Mouse (Mus musculus): ENCODE results near the gene Tvp23b. TPM values are rescaled to one million over a fixed set of nuclear protein-coding genes. Genes with fewer than 3 reads are reported as not detected.
A peak's percentile ranks its signal among the peaks of the same experiment; 100 is the strongest.

Tvp23b gene
- 23.8 and 24.3 TPM in 2 replicates for total RNA-seq (2014; fragmentation: Nextera tagmentation)
- total RNA-seq (2017): 37.7 and 48.3 TPM in 2 replicates

DNA sequence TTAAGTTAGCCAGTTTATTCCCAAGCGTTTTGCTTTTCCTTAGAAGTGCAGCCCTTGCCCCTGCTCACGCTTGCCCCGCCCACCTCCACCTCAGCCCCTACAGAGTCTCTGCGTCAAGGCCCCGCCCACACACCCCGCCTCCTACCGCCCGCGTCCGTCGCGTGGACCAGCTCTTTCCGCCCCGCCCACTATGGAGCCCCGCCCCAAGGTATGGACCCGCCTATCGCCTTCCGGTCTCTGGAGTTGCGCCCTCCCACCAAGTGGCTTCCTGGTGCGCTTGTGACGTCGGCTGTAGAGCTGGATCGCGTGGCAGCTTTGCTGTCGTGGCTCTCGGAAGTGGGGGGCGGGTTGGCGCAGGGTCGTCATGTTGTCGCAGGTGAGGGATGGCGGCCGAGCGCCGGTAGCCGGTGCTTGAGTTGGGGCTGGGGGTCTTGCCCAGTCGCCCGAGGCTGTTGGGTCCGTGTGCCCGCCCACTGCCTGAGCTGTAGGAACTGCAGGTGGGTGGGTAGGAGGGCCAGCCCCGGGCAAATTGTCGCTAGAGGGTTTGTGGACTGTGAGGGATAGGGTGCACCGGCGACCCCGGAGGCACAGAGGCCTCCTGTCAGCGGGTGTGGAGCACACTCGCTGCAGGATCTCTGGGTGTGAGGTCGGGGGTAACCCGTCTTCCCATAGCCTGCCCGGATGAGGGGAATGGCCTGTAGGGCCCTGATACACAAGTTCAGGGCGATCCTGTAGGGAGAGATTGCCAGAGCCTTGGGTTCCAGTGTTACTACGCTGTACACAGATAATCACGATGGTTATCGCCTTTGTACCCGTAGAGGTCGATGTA lies at the start of gene Tvp23b:
Gene Tvp23b (plus strand): TSS at position 236 of the 829 bp plus-strand sequence.
- ATAC-seq (replicated peaks; ENCODE audit: poor library complexity, severe bottlenecking): peak; percentile 95

DNA sequence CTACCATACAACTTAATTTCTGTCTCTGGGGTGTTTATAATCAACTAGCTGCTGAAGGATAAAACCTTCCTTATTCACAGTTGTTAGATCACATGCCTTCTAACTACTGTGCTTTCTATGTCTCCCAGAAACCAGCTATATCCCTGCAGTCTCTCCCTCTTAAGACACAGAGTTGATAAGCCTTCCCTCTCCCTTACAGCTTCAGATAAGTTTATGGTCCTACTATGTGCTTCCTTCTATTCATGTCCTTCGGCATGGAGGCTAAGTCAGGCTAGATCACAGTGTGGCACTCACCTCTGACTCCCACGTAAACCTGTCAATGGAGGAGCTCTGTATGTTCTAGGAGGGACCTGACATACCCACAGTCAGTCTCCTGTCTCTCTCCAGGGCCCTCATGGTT lies 48.9 kb upstream of the Tvp23b start:
- no peak for ATAC-seq (replicated peaks; ENCODE audit: poor library complexity, severe bottlenecking)

DNA sequence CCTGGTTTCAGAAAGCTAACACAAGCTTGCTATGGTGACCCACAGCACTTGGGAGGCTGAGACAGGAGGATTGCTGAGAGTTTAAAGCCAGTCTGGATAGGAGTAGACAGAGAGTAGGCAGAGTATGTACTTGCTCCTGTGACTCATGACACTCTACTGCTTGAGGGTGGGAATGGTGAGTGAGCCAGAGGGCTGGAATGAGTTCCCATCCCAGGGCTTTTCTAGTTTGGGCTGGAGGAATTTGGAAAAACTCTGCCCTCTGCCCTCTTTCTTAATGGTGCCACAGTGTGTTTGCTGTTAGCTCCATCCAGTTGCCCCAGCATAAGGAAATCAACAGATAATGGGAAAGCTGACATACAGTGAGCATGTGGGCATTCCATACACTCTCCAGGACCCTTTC lies 47.3 kb upstream of the Tvp23b start:
- no peak for ATAC-seq (replicated peaks; ENCODE audit: poor library complexity, severe bottlenecking)

DNA sequence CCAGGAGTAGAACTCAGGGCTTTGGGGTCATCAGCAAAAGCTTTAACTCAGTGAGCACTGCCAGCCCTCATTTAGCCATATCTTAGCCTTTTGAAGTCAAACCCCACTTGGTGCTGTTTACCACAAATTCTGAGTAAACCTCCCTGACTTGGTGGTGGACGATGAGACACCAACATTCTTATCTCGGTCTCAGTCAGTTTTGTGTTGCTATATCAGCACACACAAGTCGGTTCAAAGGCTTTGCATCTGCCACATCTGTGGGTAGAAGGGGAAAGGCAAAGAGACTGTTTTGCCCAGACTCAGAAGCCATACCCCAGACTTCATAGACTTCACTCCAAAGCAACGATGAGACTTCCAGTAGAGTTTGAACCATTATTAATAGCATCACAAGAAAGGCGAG lies 34.7 kb upstream of the Tvp23b start:
- no peak for ATAC-seq (replicated peaks; ENCODE audit: poor library complexity, severe bottlenecking)

DNA sequence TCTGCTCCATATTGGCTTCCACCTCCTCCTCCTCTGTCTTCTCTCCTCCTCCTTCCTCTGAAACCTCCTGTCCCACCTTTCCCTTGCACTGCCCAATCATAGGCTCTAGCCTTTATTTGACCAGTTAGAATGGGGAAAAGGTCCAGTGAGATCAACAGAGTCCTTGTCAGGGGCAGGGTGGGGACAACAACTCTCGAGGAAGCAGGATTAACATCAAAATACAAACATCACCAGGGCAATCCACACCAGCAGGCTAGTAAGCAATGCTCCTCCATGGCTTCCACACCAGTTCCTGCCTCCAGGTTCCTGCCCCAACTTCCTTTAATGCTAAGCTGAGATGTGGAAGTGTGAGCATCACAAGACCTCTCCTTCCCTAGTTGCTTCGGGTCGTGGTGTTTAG lies 33.5 kb upstream of the Tvp23b start:
- no peak for ATAC-seq (replicated peaks; ENCODE audit: poor library complexity, severe bottlenecking)

DNA sequence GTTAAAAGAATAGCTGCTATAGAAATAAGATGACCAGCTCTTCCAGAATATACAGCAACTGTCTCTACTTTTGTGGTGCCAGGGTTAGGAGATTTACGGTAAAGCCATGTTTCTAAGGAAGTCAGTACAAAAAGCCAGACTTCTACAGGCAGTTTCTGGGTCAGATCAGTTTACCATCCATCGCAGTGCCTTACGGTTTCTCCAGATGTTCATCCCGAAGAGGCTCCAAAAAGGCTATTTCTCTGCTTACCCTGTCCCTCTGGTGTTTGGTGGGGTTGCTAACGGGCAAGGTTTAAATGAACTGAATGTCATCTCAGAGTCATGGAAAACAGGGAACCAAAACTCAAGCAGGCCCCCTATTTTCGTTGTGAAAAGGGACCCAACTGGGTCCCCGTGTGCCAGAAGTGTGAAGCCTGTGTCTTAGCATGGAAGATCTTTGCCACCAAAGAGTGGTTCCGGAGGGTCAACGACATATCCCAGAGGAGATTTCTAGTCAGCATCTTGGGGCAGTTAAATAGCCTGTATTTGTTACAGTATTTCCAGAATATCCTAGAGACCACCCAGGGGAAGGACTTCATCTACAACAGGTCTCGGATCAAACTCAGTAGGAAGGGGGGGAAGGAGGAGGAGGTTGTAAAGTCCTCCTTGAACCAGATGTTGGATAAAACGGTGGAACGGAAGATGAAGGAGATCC lies 32.1 kb upstream of the Tvp23b start, which contains the start of gene Fbxw10:
Gene Fbxw10 (plus strand): TSS at position 109 of the 694 bp plus-strand sequence.
- peak; percentile 53 for ATAC-seq (replicated peaks; ENCODE audit: poor library complexity, severe bottlenecking)

DNA sequence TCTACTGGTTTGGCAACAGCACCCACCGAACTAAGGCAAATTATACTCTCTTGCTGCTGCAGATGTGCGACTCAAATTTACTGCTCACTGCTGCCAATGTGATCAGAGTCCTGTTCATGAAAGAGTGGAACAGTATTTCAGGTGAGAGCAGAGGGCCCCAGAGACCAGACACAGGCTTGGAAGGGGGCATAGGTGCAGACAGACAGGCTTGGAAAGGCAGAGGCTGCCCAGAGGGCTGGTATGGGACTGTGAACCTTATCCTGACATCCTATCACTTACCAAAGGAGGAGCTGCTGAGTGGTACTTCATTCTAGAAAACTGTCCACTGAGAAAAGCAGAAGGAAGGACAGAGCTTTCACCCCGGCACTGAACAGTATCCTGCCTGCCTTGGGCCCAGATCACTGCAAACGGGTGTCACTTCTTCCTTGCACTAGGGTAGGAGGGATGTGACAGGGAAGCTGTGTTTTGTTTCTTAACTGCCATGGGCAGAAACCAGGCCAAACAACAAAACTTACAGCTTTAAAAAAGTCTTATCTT lies 31.5 kb upstream of the Tvp23b start:
- peak; percentile 81 for ATAC-seq (replicated peaks; ENCODE audit: poor library complexity, severe bottlenecking)

DNA sequence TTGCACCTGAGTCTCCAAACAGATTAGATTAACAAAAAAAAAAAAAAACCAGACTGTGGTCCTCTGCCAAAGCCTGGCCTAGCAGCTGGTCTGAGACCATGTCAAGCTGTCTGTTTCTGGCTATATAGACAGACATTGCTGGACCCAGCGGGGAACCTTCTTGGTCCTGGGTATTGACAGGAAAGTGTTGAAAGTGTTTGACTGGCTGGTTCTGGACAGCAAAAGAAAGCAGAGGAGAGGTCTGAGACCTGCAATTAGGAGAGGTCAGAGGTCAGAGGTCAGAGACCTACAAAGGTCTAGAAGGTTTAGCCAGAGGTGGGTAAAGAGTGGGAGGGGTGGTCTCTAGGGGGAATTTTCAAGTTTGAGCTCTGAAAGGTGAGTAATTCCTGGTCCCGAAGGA lies 31.0 kb upstream of the Tvp23b start:
- ATAC-seq (replicated peaks; ENCODE audit: poor library complexity, severe bottlenecking): no peak

DNA sequence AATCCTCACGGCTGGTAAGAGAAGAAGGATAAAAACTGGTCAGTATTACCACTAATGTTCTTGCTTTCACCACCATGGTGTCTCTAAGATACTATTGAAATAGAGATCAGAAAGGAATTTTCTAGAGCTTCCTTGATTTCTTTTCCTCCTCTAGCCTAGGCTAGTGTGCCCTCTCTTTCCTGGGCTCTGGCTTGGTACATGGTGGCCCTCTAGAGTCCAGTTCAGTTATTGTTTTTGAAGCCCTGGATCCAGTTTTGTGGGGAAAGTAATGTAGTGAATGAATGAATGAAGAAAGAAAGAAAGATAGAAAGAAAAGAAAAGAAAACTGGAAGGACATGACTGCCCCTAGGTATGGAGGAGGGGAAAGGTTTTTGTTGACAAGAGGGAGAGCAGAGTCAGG lies 28.1 kb upstream of the Tvp23b start:
- no peak for ATAC-seq (replicated peaks; ENCODE audit: poor library complexity, severe bottlenecking)

DNA sequence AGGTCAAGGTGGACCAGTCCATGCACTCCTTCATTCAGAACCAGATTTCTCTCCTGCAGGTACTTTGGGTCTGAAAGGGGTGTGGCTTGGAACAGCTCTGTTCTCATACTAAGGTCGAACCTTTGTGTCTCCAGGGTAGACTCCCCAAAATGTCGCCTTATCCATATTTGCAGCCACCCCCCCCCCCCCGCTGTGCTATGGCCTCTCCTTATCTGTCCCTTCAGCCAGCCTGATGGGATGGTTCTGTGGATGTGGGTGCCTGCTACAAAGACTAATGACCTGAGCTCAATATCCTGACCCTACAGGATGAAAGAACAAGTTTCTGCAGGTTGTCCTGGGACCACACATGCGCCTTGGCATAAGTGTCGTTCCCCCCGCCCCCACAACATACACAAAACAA lies 25.9 kb upstream of the Tvp23b start:
- ATAC-seq (replicated peaks; ENCODE audit: poor library complexity, severe bottlenecking): no peak

DNA sequence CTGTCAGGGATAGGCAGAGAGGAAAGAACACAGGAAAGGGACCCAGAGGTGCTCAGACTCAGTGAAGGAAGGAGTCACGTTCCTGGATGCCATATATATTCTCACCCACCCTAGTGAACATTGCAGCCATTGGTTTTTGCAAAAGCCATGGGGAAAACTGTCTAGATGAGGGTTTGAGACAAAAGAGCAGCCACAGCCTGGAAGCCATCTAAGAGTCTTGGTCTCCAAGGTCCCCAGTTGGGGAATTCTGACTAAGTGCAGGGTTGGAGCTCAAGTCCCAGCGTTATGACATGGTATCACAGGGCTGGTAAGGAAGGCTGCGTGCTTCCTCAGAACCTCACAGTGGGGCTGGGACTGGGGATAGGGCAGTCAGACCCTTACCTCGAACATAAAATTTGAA lies 13.7 kb upstream of the Tvp23b start:
- ATAC-seq (replicated peaks; ENCODE audit: poor library complexity, severe bottlenecking): no peak

DNA sequence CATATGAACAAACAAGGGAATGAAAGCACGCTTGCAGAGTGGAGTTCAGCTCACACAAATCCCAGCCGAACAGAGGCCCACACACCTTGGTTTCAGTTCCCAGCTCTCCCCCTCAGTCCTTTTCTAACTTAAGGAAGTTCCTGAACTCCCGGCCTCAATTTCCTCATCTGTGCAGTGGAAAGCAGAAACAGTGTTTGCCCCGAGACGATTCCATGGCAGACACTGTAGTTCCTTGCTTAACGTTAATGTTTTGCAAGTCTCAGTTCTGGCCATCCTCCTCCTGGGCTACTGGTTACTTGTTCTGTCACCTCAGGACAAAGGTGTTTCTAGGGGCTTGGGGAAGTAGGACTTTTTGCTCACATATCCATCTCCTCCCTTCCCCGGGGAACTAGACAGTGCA lies 12.6 kb upstream of the Tvp23b start:
- peak; percentile 90 for ATAC-seq (replicated peaks; ENCODE audit: poor library complexity, severe bottlenecking)

DNA sequence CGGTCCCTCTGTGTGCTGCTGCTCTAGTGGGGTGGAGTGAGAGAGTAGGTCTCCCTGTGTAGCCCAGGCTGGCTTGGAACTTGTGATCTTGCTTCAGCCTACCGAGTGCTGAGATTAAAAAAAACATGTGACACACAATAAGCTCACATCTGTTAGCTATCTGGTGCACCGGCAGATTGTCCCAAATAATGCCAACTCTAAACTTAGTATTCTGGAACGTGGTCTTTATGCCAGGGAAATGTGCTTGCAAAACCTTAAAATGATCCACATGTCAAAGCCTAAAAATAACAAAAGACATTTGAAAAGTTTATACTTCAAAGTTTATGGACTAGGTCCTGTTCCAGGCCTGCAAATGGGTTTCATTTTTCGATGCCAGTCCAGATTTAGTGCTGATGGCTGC lies 10.1 kb upstream of the Tvp23b start:
- no peak for ATAC-seq (replicated peaks; ENCODE audit: poor library complexity, severe bottlenecking)

DNA sequence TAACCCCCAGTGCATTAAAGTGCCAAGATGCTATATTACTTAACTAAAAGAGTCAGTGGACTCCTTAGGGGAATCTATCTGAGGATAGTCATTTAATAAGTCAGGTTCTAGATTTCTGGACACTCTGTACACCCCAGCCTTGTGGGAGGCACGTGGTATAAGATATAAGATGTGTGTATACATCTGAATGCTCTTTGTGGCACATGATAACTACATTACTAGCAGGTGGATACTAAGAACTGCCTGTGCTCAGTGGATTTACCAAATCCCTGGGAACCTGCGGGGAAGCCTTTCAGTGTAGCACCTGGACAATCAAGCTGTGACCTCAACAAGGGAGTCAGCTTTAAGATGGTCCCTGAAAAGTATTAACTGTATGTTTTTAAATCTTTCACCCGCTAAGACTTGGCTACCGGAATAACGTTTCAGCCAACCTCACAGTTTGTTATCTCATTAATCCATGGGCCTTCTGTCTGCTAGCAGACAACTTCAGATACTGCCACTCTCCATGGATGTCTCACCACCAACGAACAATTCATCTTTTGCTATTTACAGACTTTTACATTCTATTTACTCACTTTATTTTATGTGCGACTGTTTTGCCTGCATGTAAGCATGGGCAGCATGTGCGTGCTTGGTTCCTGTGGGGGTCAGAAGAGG lies 9.4 kb upstream of the Tvp23b start:
- no peak for ATAC-seq (replicated peaks; ENCODE audit: poor library complexity, severe bottlenecking)

DNA sequence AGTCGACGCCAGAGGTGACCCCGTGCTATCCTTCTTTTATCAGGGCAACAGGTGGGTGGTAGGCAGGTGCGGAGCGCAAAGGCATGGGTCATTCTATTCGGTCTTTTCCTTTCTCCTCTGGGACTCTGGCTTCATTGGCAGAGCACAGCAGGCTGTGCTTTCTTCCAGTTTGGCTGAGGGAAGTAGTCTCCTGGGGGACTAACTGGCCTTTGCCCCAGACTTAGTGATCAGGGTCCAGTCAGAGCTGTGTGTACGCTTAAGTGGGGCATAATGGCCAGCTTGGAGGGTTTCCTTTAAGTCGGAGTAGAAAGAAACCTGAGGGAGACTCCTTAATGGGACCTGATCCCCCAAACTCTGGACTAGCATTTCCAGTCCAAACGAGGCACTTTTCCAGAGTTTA lies 5.8 kb upstream of the Tvp23b start:
- no peak for ATAC-seq (replicated peaks; ENCODE audit: poor library complexity, severe bottlenecking)

DNA sequence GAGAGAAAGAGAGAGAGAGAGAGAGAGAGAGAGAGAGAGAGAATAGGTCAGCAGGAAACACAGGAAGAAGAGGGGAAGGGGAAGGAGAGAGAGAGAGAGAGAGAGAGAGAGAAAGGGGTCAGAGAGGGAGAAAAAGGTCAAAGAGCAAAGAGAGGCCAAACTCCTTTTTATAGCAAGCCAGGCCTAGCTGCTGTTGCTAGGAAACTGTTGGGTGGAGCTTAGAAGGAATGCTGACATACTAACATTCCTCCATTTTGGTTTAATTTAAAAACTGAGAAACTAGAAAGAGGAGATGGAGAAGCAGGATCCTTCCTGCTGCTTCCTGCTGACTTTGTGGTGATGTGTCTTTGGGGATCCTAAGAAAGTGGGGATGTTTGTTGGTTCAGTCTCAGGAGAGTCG lies 3.6 kb upstream of the Tvp23b start:
- no peak for ATAC-seq (replicated peaks; ENCODE audit: poor library complexity, severe bottlenecking)

DNA sequence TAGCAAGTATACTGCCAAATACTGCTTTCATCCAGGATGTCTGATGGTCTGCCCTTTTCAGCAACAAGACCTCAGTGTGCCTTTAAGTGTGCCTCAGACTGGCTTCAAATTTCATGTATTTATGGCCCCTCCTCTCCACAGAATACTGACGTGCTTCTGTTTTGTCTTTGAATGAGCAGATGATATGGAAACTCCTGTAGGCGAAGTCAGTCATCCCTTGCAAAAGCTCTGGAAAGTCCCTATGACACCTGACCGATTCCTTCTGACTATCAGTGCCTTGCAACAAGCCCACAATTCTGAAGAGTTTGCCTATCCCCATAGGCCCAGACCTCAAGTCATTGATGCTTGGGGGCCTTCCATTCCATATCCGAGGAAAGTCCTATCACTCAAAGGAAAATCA lies 2.8 kb upstream of the Tvp23b start:
- ATAC-seq (replicated peaks; ENCODE audit: poor library complexity, severe bottlenecking): no peak

DNA sequence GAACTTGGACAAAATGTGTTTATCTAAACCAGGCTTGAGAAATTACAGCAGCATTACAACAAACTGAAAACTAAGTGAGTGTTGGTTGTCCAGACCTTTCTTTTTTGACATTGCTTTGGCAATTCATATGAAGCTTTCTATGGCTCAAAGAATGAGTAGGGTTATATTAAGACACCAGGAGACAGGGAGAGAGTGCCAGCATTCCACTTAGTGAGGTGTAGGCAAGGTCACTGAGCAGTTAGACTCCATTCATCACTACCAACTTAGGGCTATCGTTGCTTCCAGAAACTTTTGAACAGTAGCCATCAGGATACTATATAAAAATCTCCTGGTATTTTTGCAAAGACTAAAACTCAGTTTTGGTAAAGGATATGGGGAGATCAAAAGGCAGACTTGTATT lies 1.9 kb upstream of the Tvp23b start:
- ATAC-seq (replicated peaks; ENCODE audit: poor library complexity, severe bottlenecking): no peak

DNA sequence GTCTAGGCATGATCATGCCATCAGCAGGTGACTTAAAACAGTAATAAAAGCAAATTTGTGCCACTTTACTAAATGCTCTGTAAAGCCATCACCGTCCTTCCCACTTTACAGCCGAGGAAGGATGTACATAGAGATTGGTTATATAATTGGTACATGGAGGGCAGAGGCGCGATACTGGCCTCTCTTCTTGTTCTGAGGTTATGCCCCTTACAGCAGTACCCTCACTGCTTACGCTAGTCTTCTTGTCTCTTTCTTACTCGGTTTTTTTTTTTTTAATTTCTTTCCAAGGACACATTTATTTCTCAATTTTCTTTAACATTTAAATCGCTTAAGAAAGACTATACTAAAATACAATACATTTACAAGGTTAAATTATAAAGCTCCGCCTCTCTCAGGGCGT lies 527 bp upstream of the Tvp23b start:
- ATAC-seq (replicated peaks; ENCODE audit: poor library complexity, severe bottlenecking): no peak

DNA sequence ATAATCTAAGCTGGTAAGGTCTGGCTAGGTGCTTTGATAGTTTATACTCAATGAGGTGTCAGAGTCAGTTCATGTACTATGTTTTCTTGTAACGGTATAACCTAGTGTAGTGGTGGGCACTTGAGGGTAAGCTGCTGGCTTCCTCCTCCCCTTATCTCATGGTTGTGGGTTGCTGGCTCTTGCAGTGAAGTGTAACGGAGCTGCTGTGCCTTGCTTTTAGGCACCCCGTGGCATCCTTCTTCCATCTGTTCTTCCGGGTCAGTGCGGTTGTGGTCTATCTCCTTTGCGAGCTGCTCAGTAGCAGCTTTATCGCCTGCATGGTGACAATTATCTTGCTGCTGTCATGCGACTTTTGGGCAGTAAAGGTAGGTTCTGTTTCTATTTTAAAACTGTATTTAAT lies 4.2 kb downstream of the Tvp23b start:
- no peak for ATAC-seq (replicated peaks; ENCODE audit: poor library complexity, severe bottlenecking)

DNA sequence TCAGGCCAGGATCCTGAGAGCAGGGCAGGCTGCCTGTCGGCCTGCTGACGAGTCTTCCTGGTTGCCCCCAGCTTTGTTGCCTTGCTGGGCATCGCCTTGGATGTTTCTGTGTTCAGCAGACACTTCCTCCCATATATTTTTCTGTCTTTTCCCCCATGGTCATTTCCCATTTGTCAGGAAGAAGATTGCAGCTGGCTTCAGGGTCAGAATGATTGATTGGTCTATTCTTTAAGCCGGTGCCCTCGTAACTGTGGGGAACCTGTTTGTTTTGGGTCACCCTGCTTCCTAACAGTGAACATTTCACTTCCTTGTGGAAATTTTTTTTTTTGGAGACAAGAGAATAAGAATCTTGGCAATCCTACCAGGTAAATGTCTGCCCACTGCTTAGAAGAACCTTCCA lies 6.1 kb downstream of the Tvp23b start:
- no peak for ATAC-seq (replicated peaks; ENCODE audit: poor library complexity, severe bottlenecking)
